Mouse (Mus musculus) midbrain, embryonic 15.5 days (tissue): ENCODE measurements at regions not wholly inside any gene's neighbourhood (a gene's known extent, or its start where the extent isn't known, plus 50 kb on each side); places are given as distances from the start of the nearest gene placed in this dataset.

ENCODE experiments used
- ATAC-seq: fragments of 200-750 bp; cut with Nextera tagmentation; replicated peaks from 2 replicates; pipeline ENCODE4 v1.8.0; 2017; ENCODE audit warnings: moderate TSS enrichment
- H3K27ac ChIP-seq: fragments of 300-500 bp; sonication (generic); 2 replicates; pipeline ENCODE4 v1.5.1; 2015; ENCODE audit warnings: mild to moderate bottlenecking, inconsistent platforms
- H3K27me3 ChIP-seq: fragments of 300-500 bp; sonication (generic); replicated peaks from 2 replicates; pipeline ENCODE4 v1.6.1; 2015; ENCODE audit warnings: inconsistent platforms
- H3K36me3 ChIP-seq: fragments of 300-500 bp; sonication (generic); replicated peaks from 2 replicates; pipeline ENCODE4 v1.6.1; 2015; ENCODE audit warnings: inconsistent platforms
- H3K4me1 ChIP-seq: fragments of 300-500 bp; sonication (generic); 2 replicates; pipeline ENCODE4 v1.6.1; 2015; ENCODE audit warnings: inconsistent platforms
- H3K4me2 ChIP-seq: fragments of 300-500 bp; sonication (generic); 2 replicates; pipeline ENCODE4 v1.6.1; 2015; ENCODE audit warnings: inconsistent platforms, mild to moderate bottlenecking, moderate library complexity
- H3K4me3 ChIP-seq: fragments of 300-500 bp; sonication (generic); 2 replicates; pipeline ENCODE4 v1.5.1; 2015; ENCODE audit warnings: mild to moderate bottlenecking, inconsistent platforms
- H3K9ac ChIP-seq: fragments of 300-500 bp; sonication (generic); 2 replicates; pipeline ENCODE4 v1.6.1; 2015; ENCODE audit warnings: mild to moderate bottlenecking, inconsistent platforms
- H3K9me3 ChIP-seq: fragments of 300-500 bp; sonication (generic); 2 replicates; pipeline ENCODE4 v1.6.1; 2016; ENCODE audit warnings: inconsistent platforms
- WGBS: fragments of 180-500 bp; shearing (Covaris S2); methylation state at CpG from one replicate; pipeline ENCODE4 v1.1.7; 2015; ENCODE audit warnings: mixed read lengths; 5-methylcytosine and 5-hydroxymethylcytosine counted together

DNA sequence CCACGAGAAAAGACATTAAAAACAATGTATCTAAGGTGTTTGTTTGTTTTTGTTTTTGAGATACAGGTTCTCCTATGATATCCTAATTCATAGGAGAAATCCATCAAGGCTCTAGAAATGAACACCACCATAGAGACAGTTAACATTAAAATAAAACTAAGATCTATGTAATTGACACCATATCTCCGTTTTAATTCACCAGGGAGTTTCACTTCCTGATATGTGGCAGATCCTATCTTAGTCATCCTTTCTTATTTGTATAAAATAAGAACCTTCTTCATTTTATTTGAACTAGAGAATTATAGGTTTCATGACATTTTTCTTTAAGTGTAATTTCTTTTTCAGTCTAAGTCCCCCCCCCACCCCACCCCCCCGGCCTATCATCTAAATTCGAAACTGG lies 332.3 kb downstream of the Epha7 start:
- H3K4me1 ChIP-seq, result no peaks in the 10 kb centered on the region
- no peak overlapping the region for H3K27ac ChIP-seq
- WGBS, result 86% methylated on average over 4 of the region's 4 CpGs
- no peak overlapping the region for H3K9ac ChIP-seq
- no peaks in the 10 kb centered on the region for H3K27me3 ChIP-seq
- H3K4me3 ChIP-seq, result no peak overlapping the region
- H3K9me3 ChIP-seq, result no peaks in the 10 kb centered on the region
- H3K36me3 ChIP-seq, result no peaks in the 10 kb centered on the region
- no peak overlapping the region for H3K4me2 ChIP-seq
- ATAC-seq, result no peak

DNA sequence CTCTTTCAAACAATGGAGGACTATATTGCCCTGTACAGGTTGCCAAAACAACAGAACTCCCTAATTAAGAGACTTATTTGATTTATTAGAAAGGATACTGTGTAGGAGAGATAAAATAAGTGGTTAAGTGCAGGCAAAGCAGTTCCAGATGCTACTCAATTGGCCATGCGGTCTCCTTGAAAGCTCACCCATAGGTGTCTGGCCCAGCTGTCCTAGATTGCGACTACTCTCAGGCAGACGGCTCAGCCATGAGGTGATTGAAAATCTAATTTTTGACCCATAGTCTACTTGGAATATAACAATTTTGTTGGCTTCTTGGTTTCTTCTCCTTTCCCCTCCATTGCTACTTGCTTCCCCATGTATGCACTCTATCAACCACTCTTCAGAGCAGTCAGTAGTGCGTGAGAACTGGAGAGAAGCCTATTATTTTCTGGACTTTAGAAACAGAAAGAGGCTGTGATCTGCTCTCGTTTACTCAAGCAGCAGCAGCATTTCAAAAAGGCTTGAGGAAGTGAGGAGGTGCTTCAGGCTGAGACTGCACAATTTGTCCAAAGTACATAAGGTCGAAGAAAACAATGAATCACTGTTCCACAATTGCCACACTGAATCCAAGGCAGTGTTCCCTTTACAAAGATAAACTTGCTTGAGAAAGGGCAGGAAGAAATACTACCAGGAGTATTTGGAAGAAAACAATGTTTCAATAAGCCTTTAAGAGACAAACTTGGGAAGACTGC lies 339.4 kb downstream of the Epha7 start:
- H3K4me2 ChIP-seq, result no peak overlapping the region
- no peaks in the 10 kb centered on the region for H3K27me3 ChIP-seq
- ATAC-seq, result no peak
- no peak overlapping the region for H3K9ac ChIP-seq
- no peaks in the 10 kb centered on the region for H3K36me3 ChIP-seq
- H3K4me3 ChIP-seq, result no peak overlapping the region
- H3K4me1 ChIP-seq, result no peaks in the 10 kb centered on the region
- 65% methylated on average over 6 of the region's 6 CpGs for WGBS
- no peaks in the 10 kb centered on the region for H3K9me3 ChIP-seq
- no peak overlapping the region for H3K27ac ChIP-seq

DNA sequence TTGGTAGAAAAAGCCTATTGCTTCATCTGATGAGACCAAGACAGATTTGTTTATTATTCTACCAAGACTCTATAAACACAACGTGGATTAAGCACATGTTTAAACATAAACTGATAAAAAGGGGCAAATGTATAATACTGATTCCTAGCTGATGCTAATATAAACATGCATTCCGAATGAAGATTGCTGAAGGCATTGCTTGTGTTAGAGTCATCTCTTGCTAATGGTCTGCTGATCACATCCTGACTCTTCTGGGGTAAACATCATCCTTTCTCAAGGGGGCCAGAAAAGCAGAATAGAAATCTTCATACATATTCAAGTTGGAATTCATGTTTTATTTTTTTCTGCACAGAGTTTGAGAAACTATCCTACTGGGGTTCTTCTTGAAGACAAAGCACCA lies 369.6 kb downstream of the Epha7 start:
- H3K27me3 ChIP-seq, result no peaks in the 10 kb centered on the region
- no peak overlapping the region for H3K9ac ChIP-seq
- H3K4me1 ChIP-seq, result no peaks in the 10 kb centered on the region
- no peak overlapping the region for H3K27ac ChIP-seq
- no peak overlapping the region for H3K4me2 ChIP-seq
- 73% methylated on average over 2 of the region's 2 CpGs for whole genome bisulfite sequencing
- no peaks in the 10 kb centered on the region for H3K9me3 ChIP-seq
- no peak overlapping the region for H3K4me3 ChIP-seq
- no peak for ATAC-seq
- no peaks in the 10 kb centered on the region for H3K36me3 ChIP-seq

DNA sequence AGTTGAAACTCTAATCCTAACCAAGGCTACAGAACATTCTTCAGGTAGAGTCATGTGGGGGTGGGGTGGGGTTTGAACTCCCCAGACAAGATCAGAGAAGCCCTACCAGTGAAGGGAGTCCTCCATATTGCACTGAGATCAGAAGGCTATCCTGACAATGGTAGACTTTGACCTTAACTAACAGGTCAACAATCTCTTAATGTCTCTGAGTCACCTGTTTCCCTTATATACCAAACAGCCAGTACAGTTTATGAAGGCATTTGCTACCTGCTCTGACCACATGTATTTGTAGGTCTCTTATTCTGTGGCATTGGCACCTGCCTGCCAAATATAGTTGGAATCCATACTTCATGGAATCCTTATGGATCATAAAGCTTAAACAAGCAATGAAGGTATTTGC lies 370.5 kb downstream of the Epha7 start:
- Histone ChIP-seq H3K27me3 (no peaks in the 10 kb centered on the region), H3K4me3 (no peak overlapping the region), H3K9ac (no peak overlapping the region), H3K9me3 (no peaks in the 10 kb centered on the region), H3K36me3 (no peaks in the 10 kb centered on the region), H3K27ac (no peak overlapping the region), H3K4me2 (no peak overlapping the region), H3K4me1 (no peaks in the 10 kb centered on the region)
- ATAC-seq, result no peak

DNA sequence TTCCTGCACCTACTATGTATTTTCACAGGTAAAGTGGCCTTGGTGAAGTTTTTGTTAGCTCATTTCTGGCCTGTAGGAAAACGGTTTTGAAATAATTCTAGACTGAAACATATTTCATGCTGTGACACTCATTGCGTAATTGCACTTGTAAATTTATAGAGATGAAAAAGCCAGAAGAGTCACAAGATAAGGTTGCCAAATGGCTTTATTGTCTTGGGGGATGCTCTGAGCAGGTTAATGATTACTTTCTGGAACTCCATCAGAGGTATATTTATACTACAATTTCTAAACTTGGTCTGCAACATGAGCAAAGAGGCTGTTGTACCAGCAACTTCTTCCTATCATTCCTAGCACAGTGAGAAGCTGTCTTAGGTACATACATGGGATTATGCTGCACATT lies 370.9 kb downstream of the Epha7 start:
- Histone ChIP-seq H3K9ac (no peak overlapping the region), H3K9me3 (no peaks in the 10 kb centered on the region), H3K4me2 (no peak overlapping the region), H3K27ac (no peak overlapping the region), H3K4me1 (no peaks in the 10 kb centered on the region), H3K27me3 (no peaks in the 10 kb centered on the region), H3K4me3 (no peak overlapping the region), H3K36me3 (no peaks in the 10 kb centered on the region)
- ATAC-seq, result no peak
- 93% methylated on average over 2 of the region's 2 CpGs for WGBS

DNA sequence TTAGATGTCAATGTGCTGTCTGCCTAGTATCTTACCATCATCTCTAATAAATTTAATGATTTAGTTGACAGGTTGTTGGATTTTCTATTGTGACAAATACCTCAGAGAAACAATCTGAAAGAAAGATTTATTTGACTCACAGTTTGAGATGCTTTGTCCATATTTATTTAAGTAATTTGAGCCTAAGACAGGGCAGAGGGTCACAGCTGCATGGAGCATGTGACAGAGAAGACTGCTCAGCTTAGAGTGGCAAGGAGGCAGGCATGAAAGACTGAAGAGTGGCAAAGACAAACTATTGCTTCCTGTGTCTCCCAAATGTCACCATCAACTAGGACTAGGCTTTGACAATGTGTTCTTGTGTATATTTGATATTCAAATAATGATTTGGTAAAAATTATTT lies 388.0 kb downstream of the Epha7 start:
- Histone ChIP-seq H3K9ac (no peak overlapping the region), H3K4me3 (no peak overlapping the region), H3K27me3 (no peaks in the 10 kb centered on the region), H3K4me2 (no peak overlapping the region), H3K4me1 (no peaks in the 10 kb centered on the region), H3K36me3 (no peaks in the 10 kb centered on the region), H3K9me3 (no peaks in the 10 kb centered on the region), H3K27ac (no peak overlapping the region)
- ATAC-seq, result no peak
